In the genomic region with DNA sequence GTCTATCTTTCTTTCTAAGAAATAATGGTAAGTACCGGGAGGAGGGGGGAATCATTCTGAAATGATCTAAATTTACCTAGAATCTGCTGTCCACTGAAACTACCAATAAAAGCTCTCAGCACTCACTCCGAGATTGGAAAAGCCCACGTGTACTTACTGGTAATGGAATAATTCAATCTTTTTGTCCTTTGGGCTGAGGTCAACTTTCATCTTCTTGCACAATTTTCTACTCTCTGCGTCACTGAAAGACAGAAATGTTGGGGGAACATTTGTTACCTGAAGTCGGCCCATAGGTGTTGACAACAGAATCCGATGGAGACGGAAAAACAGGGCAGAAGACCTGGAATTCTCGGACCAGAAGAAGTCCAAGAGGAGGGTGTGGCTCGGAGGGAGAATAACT, we compare ENCODE assay signal across 16 mouse cellular contexts. TPM values are rescaled to one million over a fixed set of nuclear protein-coding genes. Genes with fewer than 3 reads are reported as not detected.
DNase-seq lines count a peak whose midpoint lies in the region; ATAC-seq and TF ChIP-seq lines count a peak whose summit lies in the region.
"Had no signal": no experiment of that assay in that cellular context is flagged by ENCODE, and none has a peak within 500 bp of the region (broad histone marks: within the 10 kb centered on the region; RNA-seq: fewer than 3 reads in every experiment).

No protein-coding gene starts in this region.

- peaks cover 8% of the 10 kb centered on the region; the same call in 1 of the 2 replicates for H3K79me2 ChIP-seq in liver, adult 2 months (ENCODE audit: control insufficient read depth, insufficient read depth, low read length)

- H3K4me3 ChIP-seq in liver, adult 2 months (ENCODE audit: insufficient read depth, low read depth, low read length) = no peak overlapping the region
- no peak overlapping the region for H3K4me3 ChIP-seq in liver, embryonic 11.5 days (ENCODE audit: low read depth, low read length)
- H3K4me3 ChIP-seq in liver, postnatal 0 days (ENCODE audit: low read depth, low read length) = no peak overlapping the region
- H3K4me3 ChIP-seq in brown adipose tissue, adult 24 weeks (ENCODE audit: insufficient read depth, low read depth, low read length) = no peak overlapping the region

- H3K36me3 ChIP-seq in liver, adult 2 months (ENCODE audit: control insufficient read depth, insufficient read depth, low read length) = peaks cover 24% of the 10 kb centered on the region
- peaks cover 6% of the 10 kb centered on the region; the same call in 1 of the 2 replicates for H3K36me3 ChIP-seq in liver, embryonic 11.5 days (ENCODE audit: control insufficient read depth, insufficient read depth, low read length)
- H3K36me3 ChIP-seq in liver, postnatal 0 days (replicated peaks; ENCODE audit: insufficient read depth, low read length) = peaks cover 8% of the 10 kb centered on the region; the same call in 1 of the 2 replicates
- H3K36me3 ChIP-seq: G1E had no signal

- ATAC-seq in liver, embryonic 11.5 days (replicated peaks; ENCODE audit: low FRiP score) = no peak
- peak; percentile 71 for ATAC-seq in liver, postnatal 0 days
- ATAC-seq: activated CD4-positive, CD25-positive, alpha-beta regulatory T cell, adult 4 months; CD4-positive, CD25-positive, alpha-beta regulatory T cell, adult 4 months; Patski had no signal

- no peak for TF ChIP-seq EP300 in liver, postnatal 0 days (IDR thresholded peaks at IDR 0.05; ENCODE audit: low read depth)

- H3K27ac ChIP-seq in liver, adult 2 months (replicated peaks; ENCODE audit: insufficient read depth, low read depth, low read length) = peak overlapping the region; percentile 94
- no peak overlapping the region for H3K27ac ChIP-seq in liver, embryonic 11.5 days (ENCODE audit: low read depth, low read length)
- peak overlapping the region; percentile 78 for H3K27ac ChIP-seq in liver, postnatal 0 days (ENCODE audit: low read depth)
- H3K27ac ChIP-seq in brown adipose tissue, adult 24 weeks (replicated peaks; ENCODE audit: low read depth, low read length) = peak overlapping the region; percentile 63; the same call in 1 of the 2 replicates

- no peak for TF ChIP-seq CTCF in liver, adult 2 months (IDR thresholded peaks at IDR 0.05; ENCODE audit: low read depth, low read length)
- no peak for TF ChIP-seq CTCF in liver, postnatal 0 days (IDR thresholded peaks at IDR 0.05; ENCODE audit: low read depth)

- H3K9ac ChIP-seq in liver, adult 2 months (ENCODE audit: low read depth, low read length) = peak overlapping the region; percentile 35
- H3K9ac ChIP-seq in liver, embryonic 11.5 days (ENCODE audit: low read depth, low read length) = no peak overlapping the region
- no peak overlapping the region for H3K9ac ChIP-seq in liver, postnatal 0 days (replicated peaks)

- H3K9me3 ChIP-seq in liver, embryonic 11.5 days (ENCODE audit: control insufficient read depth, low read length) = no peaks in the 10 kb centered on the region
- no peaks in the 10 kb centered on the region for H3K9me3 ChIP-seq in liver, postnatal 0 days (ENCODE audit: low read length)
- H3K9me3 ChIP-seq: G1E had no signal

- 31% methylated on average over 9 of the region's 9 CpGs for WGBS in liver, adult 2 months
- 86% methylated on average over 9 of the region's 9 CpGs for WGBS in liver, embryonic 11.5 days
- WGBS in liver, postnatal 0 days (ENCODE audit: insufficient replicate concordance) = 67% methylated on average over 9 of the region's 9 CpGs

- DNase-seq in liver, adult 2 months (ENCODE audit: extremely low read depth, low read depth, low spot score) = peak; percentile 91
- no peak for DNase-seq in liver, embryonic 11.5 days (ENCODE audit: low spot score)
- no peak for DNase-seq in liver, postnatal 0 days
- no peak for DNase-seq in liver
- DNase-seq in urinary bladder, postnatal 4 days (ENCODE audit: low spot score in 2 of 2) = no peak
- DNase-seq: adrenal gland, adult 8-10 months; adrenal gland, postnatal 14 days; adrenal gland, postnatal 25 days; B cell, adult 2 months had no signal

- no peak for TF ChIP-seq POLR2A in liver, adult 2 months (IDR thresholded peaks at IDR 0.05; ENCODE audit: extremely low read depth, insufficient read depth, low read length)

- H3K4me2 ChIP-seq in liver, embryonic 11.5 days = no peak overlapping the region
- no peak overlapping the region for H3K4me2 ChIP-seq in liver, postnatal 0 days (ENCODE audit: low read depth, low read length)

- no peaks in the 10 kb centered on the region for H3K27me3 ChIP-seq in liver, adult 2 months (ENCODE audit: control insufficient read depth, insufficient read depth, low read length)
- no peaks in the 10 kb centered on the region for H3K27me3 ChIP-seq in liver, embryonic 11.5 days (replicated peaks; ENCODE audit: control insufficient read depth, insufficient read depth, low read length)
- H3K27me3 ChIP-seq in liver, postnatal 0 days (ENCODE audit: insufficient read depth, low read length) = no peaks in the 10 kb centered on the region
- H3K27me3 ChIP-seq: Patski had no signal

- H3K4me1 ChIP-seq in liver, adult 2 months (ENCODE audit: control insufficient read depth, insufficient read depth, low read length) = peaks cover 28% of the 10 kb centered on the region
- no peaks in the 10 kb centered on the region for H3K4me1 ChIP-seq in liver, embryonic 11.5 days (replicated peaks; ENCODE audit: control insufficient read depth, insufficient read depth, low read length)
- no peaks in the 10 kb centered on the region for H3K4me1 ChIP-seq in liver, postnatal 0 days (ENCODE audit: insufficient read depth)
- no peaks in the 10 kb centered on the region for H3K4me1 ChIP-seq in brown adipose tissue, adult 24 weeks (ENCODE audit: control insufficient read depth, insufficient read depth, insufficient read length, low read length)

RNA-seq across cellular contexts. Expression of gene Pdia5, which starts 34.4 kb away (rescaled TPM):
- total RNA-seq in liver, adult 2 months (2014; rRNA removed) = 38.1 and 41.7 TPM in 2 replicates
- 24.2 and 32.2 TPM in 2 replicates for polyA plus RNA-seq in liver, adult 2 months (2012; rRNA removed)
- polyA plus RNA-seq in liver, embryonic 11.5 days (2014; fragmentation: Nextera tagmentation; extraction: Ambion mirVana) = 22.6 and 24.6 TPM in 2 replicates
- 58.7 and 70.5 TPM in 2 replicates for polyA plus RNA-seq in liver, postnatal 0 days (2015; fragmentation: Nextera tagmentation; extraction: Ambion mirVana)
- polyA plus RNA-seq in brown adipose tissue, adult 24 weeks (2012; ENCODE audit: insufficient read depth, insufficient read length, missing spikeins) = 5.0 and 8.2 TPM in 2 replicates
- total RNA-seq: CH12.LX, G1E, MEL had no signal
- polyA plus RNA-seq: activated CD4-positive, CD25-positive, alpha-beta regulatory T cell, adult 4 months; CD4-positive, CD25-positive, alpha-beta regulatory T cell, adult 4 months; G1E had no signal
